Mouse (Mus musculus): ENCODE results near the gene Tspan9. TPM values are rescaled to one million over a fixed set of nuclear protein-coding genes. Genes with fewer than 3 reads are reported as not detected.

The Tspan9 gene
- polyA plus RNA-seq, 2 experiments, result 134 to 151 TPM

DNA sequence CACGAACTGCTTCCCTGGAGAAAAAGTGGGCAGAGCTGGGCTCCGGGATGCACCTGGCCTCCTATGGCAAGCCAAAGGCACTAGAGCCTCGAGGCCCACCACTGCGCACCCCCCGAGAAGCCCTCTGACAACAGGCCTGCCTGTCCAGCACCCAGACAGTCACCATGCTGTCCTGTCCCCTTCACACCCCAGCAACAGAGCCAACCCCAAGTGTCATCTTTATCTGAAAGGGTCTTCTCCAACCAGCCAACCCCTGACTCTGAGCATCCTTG is 121.5 kb downstream of the Tspan9 start:
- Histone ChIP-seq H3K4me2 (replicated peaks; ENCODE audit: low read depth, low read length, severe bottlenecking) (no peak overlapping the region), H3K4me3 (replicated peaks; ENCODE audit: low read length) (no peak overlapping the region), H3K9me3 (ENCODE audit: control insufficient read depth, low read length) (no peaks in the 10 kb centered on the region), H3K27me3 (ENCODE audit: control insufficient read depth, insufficient read depth, low read length) (no peaks in the 10 kb centered on the region), H3K4me1 (ENCODE audit: control insufficient read depth, insufficient read depth, low read length) (peaks cover 30% of the 10 kb centered on the region), H3K36me3 (ENCODE audit: control insufficient read depth, insufficient read depth, low read length) (no peaks in the 10 kb centered on the region), H3K27ac (replicated peaks; ENCODE audit: low read depth, low read length) (no peak overlapping the region), H3K9ac (ENCODE audit: low read depth, low read length, severe bottlenecking) (no peak overlapping the region)
- TF ChIP-seq POLR2A (IDR thresholded peaks at IDR 0.05; ENCODE audit: borderline replicate concordance, extremely low read depth, insufficient read depth, insufficient read length), result no peak
- 58% methylated on average over 5 of the region's 5 CpGs for WGBS
- DNase-seq (ENCODE audit: low spot score), result no peak
- no peak for ATAC-seq (ENCODE audit: low FRiP score, low read depth)

DNA sequence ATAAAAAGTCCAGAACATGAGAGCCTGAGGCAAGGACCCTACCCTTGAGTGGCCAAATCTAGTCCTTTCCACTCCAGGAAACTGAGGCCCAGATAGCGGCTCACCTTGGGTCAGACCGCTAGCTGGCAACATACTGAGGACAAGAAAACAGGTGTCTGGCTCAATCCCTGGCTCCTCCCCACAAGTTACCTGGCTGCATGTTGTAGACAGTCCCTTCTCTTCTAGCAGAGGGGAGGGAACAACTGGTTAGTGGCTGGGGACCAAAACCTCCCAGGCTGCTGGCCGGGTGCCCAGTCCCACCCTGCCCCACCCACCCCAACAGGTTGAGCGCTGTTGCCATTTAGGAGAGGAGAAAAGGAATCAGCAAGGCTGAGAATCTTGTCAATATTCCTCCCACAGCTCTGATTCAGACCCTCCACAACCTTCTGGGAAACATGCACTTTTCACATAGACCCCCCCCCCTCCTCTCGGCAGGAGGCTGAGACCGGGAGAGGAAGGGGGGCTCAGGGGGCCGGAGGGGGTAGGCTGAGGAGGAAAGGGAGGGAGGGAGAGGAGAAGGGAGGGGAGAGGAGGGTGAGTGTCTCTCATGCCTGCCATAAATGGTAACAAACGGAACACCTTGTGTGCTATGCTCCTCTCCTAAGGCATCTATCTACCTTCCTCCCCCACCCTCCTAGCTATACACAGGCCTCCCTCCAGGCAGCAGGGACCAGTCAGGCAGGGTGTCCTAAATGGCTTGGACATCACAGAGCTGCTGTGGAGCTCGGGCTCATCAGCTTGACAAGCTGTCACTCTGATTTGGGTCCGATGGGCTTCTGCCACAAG is 122.1 kb downstream of the Tspan9 start:
- Histone ChIP-seq H3K4me3 (replicated peaks; ENCODE audit: low read length) (no peak overlapping the region), H3K27ac (replicated peaks; ENCODE audit: low read depth, low read length) (no peak overlapping the region), H3K4me2 (replicated peaks; ENCODE audit: low read depth, low read length, severe bottlenecking) (no peak overlapping the region), H3K9me3 (ENCODE audit: control insufficient read depth, low read length) (no peaks in the 10 kb centered on the region), H3K4me1 (ENCODE audit: control insufficient read depth, insufficient read depth, low read length) (peaks cover 30% of the 10 kb centered on the region), H3K36me3 (ENCODE audit: control insufficient read depth, insufficient read depth, low read length) (no peaks in the 10 kb centered on the region), H3K27me3 (ENCODE audit: control insufficient read depth, insufficient read depth, low read length) (no peaks in the 10 kb centered on the region), H3K9ac (ENCODE audit: low read depth, low read length, severe bottlenecking) (no peak overlapping the region)
- peak; percentile 41 for DNase-seq (ENCODE audit: low spot score)
- no peak for TF ChIP-seq POLR2A (IDR thresholded peaks at IDR 0.05; ENCODE audit: borderline replicate concordance, extremely low read depth, insufficient read depth, insufficient read length)
- 19% methylated on average over 10 of the region's 10 CpGs for WGBS
- ATAC-seq (ENCODE audit: low FRiP score, low read depth), result no peak

DNA sequence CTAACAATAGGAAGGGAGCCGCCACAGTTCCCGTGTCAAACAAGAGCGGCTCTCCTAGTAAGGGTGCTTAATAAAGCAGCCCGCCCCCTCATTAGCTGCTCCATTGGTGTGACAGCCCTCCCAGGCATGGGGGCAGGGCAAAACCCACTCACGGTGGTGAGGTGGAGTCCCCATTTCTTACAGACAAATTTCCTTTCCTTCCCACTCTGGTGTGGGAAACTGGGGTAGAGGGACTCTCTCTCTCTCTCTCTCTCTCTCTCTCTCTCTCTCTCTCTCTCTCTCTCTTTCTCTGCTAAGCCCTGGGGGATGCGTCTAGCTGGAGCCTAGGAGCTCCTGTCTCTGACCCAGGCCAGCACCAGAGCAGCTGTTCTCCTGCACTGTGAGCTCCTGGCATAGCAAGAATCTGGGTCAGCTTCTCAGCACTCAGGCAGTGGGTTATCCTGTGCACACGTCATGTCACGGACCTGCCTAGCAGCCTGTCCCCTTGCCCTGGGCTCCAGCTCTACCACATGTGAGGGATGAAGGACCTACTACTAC is 122.8 kb downstream of the Tspan9 start:
- no peak overlapping the region for H3K4me2 ChIP-seq (replicated peaks; ENCODE audit: low read depth, low read length, severe bottlenecking)
- H3K4me1 ChIP-seq (ENCODE audit: control insufficient read depth, insufficient read depth, low read length), result peaks cover 33% of the 10 kb centered on the region
- no peak overlapping the region for H3K9ac ChIP-seq (ENCODE audit: low read depth, low read length, severe bottlenecking)
- DNase-seq (ENCODE audit: low spot score) (no peak), ATAC-seq (ENCODE audit: low FRiP score, low read depth) (no peak; the same call in 1 of the 2 replicates)
- TF ChIP-seq POLR2A (IDR thresholded peaks at IDR 0.05; ENCODE audit: borderline replicate concordance, extremely low read depth, insufficient read depth, insufficient read length), result no peak
- no peak overlapping the region for H3K27ac ChIP-seq (replicated peaks; ENCODE audit: low read depth, low read length)
- H3K36me3 ChIP-seq (ENCODE audit: control insufficient read depth, insufficient read depth, low read length), result no peaks in the 10 kb centered on the region
- H3K4me3 ChIP-seq (replicated peaks; ENCODE audit: low read length), result no peak overlapping the region
- H3K27me3 ChIP-seq (ENCODE audit: control insufficient read depth, insufficient read depth, low read length), result no peaks in the 10 kb centered on the region
- 27% methylated on average over 8 of the region's 8 CpGs for WGBS
- no peaks in the 10 kb centered on the region for H3K9me3 ChIP-seq (ENCODE audit: control insufficient read depth, low read length)

DNA sequence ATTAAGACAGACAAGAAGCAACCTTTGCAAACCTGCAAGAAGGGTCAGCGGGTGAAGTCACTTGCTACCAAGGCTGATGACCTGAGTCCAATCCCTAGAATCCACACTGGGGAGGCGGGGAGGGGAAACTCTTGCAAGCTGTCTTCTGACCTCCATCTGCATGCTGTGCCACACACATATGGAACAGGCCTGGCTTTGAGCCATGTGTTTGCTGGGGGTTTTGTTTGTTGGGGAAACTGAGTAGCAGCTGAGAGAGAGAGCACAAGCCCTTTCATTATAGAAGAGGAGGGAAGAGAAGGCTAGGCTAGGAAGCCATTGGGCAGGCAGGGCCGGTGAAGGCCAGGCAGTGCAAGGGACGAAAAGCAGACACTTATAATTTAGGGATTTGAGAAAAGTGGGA is 123.3 kb downstream of the Tspan9 start:
- no peak overlapping the region for H3K4me2 ChIP-seq (replicated peaks; ENCODE audit: low read depth, low read length, severe bottlenecking)
- H3K4me1 ChIP-seq (ENCODE audit: control insufficient read depth, insufficient read depth, low read length), result peaks cover 33% of the 10 kb centered on the region
- H3K36me3 ChIP-seq (ENCODE audit: control insufficient read depth, insufficient read depth, low read length), result no peaks in the 10 kb centered on the region
- H3K27ac ChIP-seq (replicated peaks; ENCODE audit: low read depth, low read length), result no peak overlapping the region
- H3K9me3 ChIP-seq (ENCODE audit: control insufficient read depth, low read length), result no peaks in the 10 kb centered on the region
- ATAC-seq (ENCODE audit: low FRiP score, low read depth) (no peak), DNase-seq (ENCODE audit: low spot score) (no peak)
- H3K9ac ChIP-seq (ENCODE audit: low read depth, low read length, severe bottlenecking), result no peak overlapping the region
- H3K27me3 ChIP-seq (ENCODE audit: control insufficient read depth, insufficient read depth, low read length), result no peaks in the 10 kb centered on the region
- H3K4me3 ChIP-seq (replicated peaks; ENCODE audit: low read length), result no peak overlapping the region
- no peak for TF ChIP-seq POLR2A (IDR thresholded peaks at IDR 0.05; ENCODE audit: borderline replicate concordance, extremely low read depth, insufficient read depth, insufficient read length)
- WGBS, result 58% methylated on average over 4 of the region's 4 CpGs

DNA sequence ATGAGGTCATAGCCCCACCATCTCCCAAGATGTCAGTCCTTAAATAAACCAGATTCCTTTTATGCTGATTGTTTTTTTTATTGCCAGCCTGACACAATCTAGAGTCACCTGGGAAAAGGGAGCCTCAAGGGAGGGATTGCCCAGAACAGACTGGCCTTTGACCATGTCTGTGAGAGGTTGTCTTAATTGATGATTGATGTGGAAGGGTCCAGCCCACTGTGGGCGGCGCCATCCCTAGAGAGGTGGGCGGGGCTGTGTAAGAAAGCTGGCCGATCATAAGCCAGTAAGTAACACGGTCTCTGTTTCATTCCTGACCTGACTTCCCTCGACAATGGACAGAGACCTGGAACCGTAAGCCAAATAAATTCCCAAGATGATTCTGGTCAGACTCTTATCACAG is 124.3 kb downstream of the Tspan9 start:
- TF ChIP-seq POLR2A (IDR thresholded peaks at IDR 0.05; ENCODE audit: borderline replicate concordance, extremely low read depth, insufficient read depth, insufficient read length), result no peak
- H3K27me3 ChIP-seq (ENCODE audit: control insufficient read depth, insufficient read depth, low read length), result no peaks in the 10 kb centered on the region
- DNase-seq (ENCODE audit: low spot score), result no peak
- H3K27ac ChIP-seq (replicated peaks; ENCODE audit: low read depth, low read length), result no peak overlapping the region
- H3K4me2 ChIP-seq (replicated peaks; ENCODE audit: low read depth, low read length, severe bottlenecking), result no peak overlapping the region
- WGBS, result 87% methylated on average over 7 of the region's 7 CpGs
- ATAC-seq (ENCODE audit: low FRiP score, low read depth), result no peak
- H3K36me3 ChIP-seq (ENCODE audit: control insufficient read depth, insufficient read depth, low read length), result no peaks in the 10 kb centered on the region
- H3K4me1 ChIP-seq (ENCODE audit: control insufficient read depth, insufficient read depth, low read length), result peaks cover 33% of the 10 kb centered on the region
- H3K4me3 ChIP-seq (replicated peaks; ENCODE audit: low read length), result no peak overlapping the region
- no peaks in the 10 kb centered on the region for H3K9me3 ChIP-seq (ENCODE audit: control insufficient read depth, low read length)
- H3K9ac ChIP-seq (ENCODE audit: low read depth, low read length, severe bottlenecking), result no peak overlapping the region

Measured in limb, embryonic 14.5 days (tissue).